Mouse (Mus musculus): ENCODE measurements around the gene Ppp1r35.
A peak's percentile ranks its signal among the peaks of the same experiment; 100 is the strongest.
"Not testable (repeated sequence)": the region's sequence is repeated elsewhere in the genome, so short reads cannot be mapped to it uniquely, and the experiment has no call there.

Gene Ppp1r35

GRCm38 (mm10) chr5:137778635-137779034, at the start of gene Ppp1r35:
Ppp1r35 (plus strand) TSS chr5:137778849.
- peak; percentile 94 for DNase-seq (ENCODE audit: low read depth, low spot score)

GRCm38 (mm10) chr5:137733638-137734288, 44.9 kb upstream of the Ppp1r35 start:
- no peak for DNase-seq (ENCODE audit: low read depth, low spot score)

- DNase-seq (ENCODE audit: low read depth, low spot score): peak; percentile 98
Observed at GRCm38 (mm10) chr5:137734289-137735061, 44.2 kb upstream of the Ppp1r35 start.

- DNase-seq (ENCODE audit: low read depth, low spot score): no peak
Observed at GRCm38 (mm10) chr5:137737400-137737940, 41.2 kb upstream of the Ppp1r35 start.

GRCm38 (mm10) chr5:137738516-137738915, 40.1 kb upstream of the Ppp1r35 start:
- DNase-seq (ENCODE audit: low read depth, low spot score): no peak

GRCm38 (mm10) chr5:137739471-137739870, 39.2 kb upstream of the Ppp1r35 start:
- no peak for DNase-seq (ENCODE audit: low read depth, low spot score)

- DNase-seq (ENCODE audit: low read depth, low spot score): no peak
Observed at GRCm38 (mm10) chr5:137740506-137740905, 38.1 kb upstream of the Ppp1r35 start.

GRCm38 (mm10) chr5:137741023-137741931, 37.4 kb upstream of the Ppp1r35 start, which contains the start of gene Nyap1:
Nyap1 (minus strand) TSS chr5:137741607.
- DNase-seq (ENCODE audit: low read depth, low spot score): peak; percentile 79

GRCm38 (mm10) chr5:137742048-137742447, 36.6 kb upstream of the Ppp1r35 start:
- DNase-seq (ENCODE audit: low read depth, low spot score): no peak

- DNase-seq (ENCODE audit: low read depth, low spot score): no peak
Observed at GRCm38 (mm10) chr5:137742836-137743235, 35.8 kb upstream of the Ppp1r35 start.

GRCm38 (mm10) chr5:137744197-137744596, 34.5 kb upstream of the Ppp1r35 start:
- DNase-seq (ENCODE audit: low read depth, low spot score): no peak

GRCm38 (mm10) chr5:137745214-137746171, 33.2 kb upstream of the Ppp1r35 start, which contains the start of gene Tsc22d4:
Tsc22d4 (plus strand) TSS chr5:137745730.
- peak; percentile 80 for DNase-seq (ENCODE audit: low read depth, low spot score)

- DNase-seq (ENCODE audit: low read depth, low spot score): no peak
Observed at GRCm38 (mm10) chr5:137746282-137746850, 32.3 kb upstream of the Ppp1r35 start.

- DNase-seq (ENCODE audit: low read depth, low spot score): no peak
Observed at GRCm38 (mm10) chr5:137746851-137747325, 31.8 kb upstream of the Ppp1r35 start.

GRCm38 (mm10) chr5:137747326-137747961, 31.2 kb upstream of the Ppp1r35 start:
- DNase-seq (ENCODE audit: low read depth, low spot score): no peak

GRCm38 (mm10) chr5:137748130-137748770, 30.4 kb upstream of the Ppp1r35 start:
- DNase-seq (ENCODE audit: low read depth, low spot score): no peak

- no peak for DNase-seq (ENCODE audit: low read depth, low spot score)
Observed at GRCm38 (mm10) chr5:137749196-137749836, 29.3 kb upstream of the Ppp1r35 start.

- DNase-seq (ENCODE audit: low read depth, low spot score): not testable (repeated sequence)
Observed at GRCm38 (mm10) chr5:137750212-137750611, 28.4 kb upstream of the Ppp1r35 start.
